Mouse (Mus musculus): ENCODE measurements around the gene Tmod3.
"Not testable (repeated sequence)": the region's sequence is repeated elsewhere in the genome, so short reads cannot be mapped to it uniquely, and the experiment has no call there.

The Tmod3 gene

DNA sequence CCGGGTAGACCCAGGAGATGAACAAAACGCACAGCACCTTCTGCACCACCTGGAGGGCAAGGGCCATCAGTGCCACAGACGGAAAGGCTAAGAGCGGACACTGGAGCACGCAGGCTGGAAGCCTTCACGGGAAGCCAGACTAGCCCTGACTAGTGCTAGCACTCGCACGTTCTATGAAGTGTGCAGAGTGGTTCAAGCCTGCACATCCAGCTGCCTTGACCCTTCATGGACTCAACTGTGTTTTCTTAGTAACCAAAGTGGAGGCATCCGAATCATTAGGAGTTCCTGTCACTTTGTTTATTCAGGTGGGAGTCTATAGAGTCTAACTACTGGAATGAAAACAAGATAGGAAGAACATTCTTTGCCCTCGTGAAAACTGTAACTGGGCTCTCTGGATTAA is 63.5 kb downstream of the Tmod3 start:
- no peak for DNase-seq (ENCODE audit: low spot score in 2 of 2)

- DNase-seq (ENCODE audit: low spot score in 2 of 2): no peak
Measured at GRCm38 (mm10) chr9:75494407-75495005, 65.0 kb downstream of the Tmod3 start.

DNA sequence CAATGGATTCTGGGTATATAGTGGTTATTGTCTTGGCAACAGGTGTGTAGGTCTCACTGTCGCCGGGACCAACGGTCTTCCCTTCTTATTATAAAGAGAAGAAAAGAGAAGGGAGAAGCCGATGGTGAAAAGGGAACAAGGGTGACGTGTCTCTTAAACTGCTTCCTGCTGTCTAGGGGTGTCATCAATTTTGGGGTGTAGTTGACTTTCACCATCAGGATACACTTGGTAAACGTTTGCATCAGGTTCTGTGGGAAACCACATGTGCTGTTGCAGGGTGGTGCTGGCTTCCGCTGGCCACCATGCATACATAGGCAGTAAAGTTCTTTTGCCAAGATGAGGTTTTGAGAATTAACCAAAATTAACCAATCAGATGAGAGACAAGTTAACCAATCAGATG is 71.2 kb downstream of the Tmod3 start:
- DNase-seq (ENCODE audit: low spot score in 2 of 2): not testable (repeated sequence)

GRCm38 (mm10) chr9:75485231-75485630 is 74.2 kb downstream of the Tmod3 start:
- no peak for DNase-seq (ENCODE audit: low spot score in 2 of 2)

DNA sequence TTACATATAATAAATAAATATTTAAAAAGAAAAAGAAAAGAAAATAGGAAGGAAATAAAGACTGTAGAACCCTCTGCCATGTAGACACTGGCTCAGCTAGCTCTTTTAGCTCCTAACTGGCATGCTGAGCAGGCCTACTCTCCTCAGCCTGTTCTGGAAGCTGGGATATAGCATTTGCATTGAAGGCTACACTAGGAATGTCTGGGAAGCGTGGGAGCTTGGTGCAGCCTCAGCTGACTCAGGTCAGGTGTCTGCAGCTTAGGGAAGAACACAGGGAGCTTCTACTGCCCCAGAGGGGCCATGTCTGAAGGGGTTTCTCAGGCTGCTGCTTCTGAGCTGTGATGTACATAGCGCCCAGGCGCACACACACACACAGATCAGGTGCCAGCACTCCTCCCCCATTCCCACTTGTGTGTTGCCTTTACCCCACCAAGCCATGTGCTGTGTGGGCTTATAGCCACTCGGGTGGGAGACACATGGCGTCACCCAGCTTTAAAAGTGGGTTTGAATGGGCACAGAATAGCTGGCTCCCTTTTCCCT is 78.9 kb downstream of the Tmod3 start:
- DNase-seq (ENCODE audit: low spot score in 2 of 2): no peak

GRCm38 (mm10) chr9:75479106-75479725 is 80.2 kb downstream of the Tmod3 start:
- DNase-seq (ENCODE audit: low spot score in 2 of 2): no peak

DNA sequence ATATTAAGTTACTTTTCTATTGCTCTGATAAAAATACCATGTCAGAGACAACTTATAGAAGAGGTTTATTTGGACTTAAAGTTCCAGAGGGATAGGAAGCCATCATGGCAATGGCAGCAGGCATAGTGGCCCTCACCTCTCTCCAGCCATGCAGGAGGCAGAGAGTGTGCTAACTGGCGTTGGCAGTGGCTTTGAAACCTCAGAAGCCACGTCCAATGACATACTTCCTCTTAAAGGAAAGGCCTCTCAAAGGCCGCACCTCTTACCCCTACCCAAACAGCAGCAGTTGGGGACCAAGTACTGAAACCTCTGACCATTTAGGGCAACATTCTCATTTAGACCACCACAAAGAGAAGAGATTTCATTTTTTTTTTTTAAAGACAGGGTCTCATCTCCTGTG is 82.2 kb downstream of the Tmod3 start:
- DNase-seq (ENCODE audit: low spot score in 2 of 2): no peak

DNA sequence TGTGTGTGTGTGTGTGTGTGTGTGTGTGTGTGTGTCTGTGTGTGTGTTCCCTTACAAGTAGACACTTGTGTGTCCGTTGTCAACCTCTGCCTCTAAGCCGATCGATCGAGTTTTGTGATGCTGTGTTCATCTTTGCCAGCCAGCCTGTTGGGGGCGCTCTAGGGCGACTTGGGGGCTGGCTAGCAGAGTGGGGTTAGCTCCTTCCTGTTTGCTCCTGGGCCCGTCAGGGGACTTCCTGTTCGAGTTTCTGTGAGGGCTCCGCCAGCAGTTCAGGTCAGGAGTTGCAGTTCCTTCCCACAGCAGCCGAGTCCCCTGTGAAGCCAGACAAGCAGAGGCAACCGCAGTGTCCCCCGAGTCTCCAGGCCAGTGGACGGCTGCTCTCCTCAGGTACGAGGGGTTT is 91.2 kb downstream of the Tmod3 start:
- no peak for DNase-seq (ENCODE audit: low spot score in 2 of 2)

DNA sequence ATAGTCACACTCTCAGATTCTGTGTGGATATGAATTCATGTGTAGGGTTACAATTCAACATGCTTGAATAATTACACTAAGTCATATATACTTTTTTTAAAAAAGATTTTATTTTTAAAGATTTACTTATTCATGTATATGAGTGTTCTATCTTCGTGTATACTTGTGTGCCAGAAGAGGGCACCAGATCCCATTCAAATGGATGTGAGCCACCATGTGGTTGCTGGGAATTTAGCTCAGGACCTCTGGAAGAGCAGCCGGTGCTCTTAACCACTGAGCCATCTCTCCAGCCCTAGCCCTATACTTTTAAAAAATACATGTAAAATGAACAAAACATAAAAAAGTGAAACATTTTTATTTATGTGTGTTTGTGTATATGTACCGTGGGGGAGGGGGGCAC is 91.9 kb downstream of the Tmod3 start:
- no peak for DNase-seq (ENCODE audit: low spot score in 2 of 2)

DNA sequence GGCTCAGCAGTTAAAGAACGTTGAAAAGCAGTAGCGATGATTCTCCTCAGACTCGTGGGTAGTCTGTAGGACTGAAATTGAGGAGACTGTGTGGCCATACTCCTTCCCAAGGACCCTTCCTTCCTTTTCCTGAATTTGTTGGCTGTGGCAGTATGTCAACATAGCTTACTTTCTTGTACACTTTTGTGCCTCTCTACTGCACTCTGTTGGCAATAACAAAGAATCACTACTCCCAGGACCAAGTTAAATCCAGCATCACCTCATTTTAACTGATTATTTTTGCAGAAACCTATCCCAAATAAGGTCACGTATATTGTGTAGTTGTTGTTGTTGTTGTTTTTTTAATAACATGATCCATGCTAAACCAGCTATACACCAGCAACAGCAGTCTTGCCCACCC is 92.8 kb downstream of the Tmod3 start:
- no peak for DNase-seq (ENCODE audit: low spot score in 2 of 2)

GRCm38 (mm10) chr9:75465856-75466255 is 93.6 kb downstream of the Tmod3 start:
- DNase-seq (ENCODE audit: low spot score in 2 of 2): no peak

GRCm38 (mm10) chr9:75463050-75463660 is 96.3 kb downstream of the Tmod3 start:
- no peak for DNase-seq (ENCODE audit: low spot score in 2 of 2)

- no peak for DNase-seq (ENCODE audit: low spot score in 2 of 2)
Measured at GRCm38 (mm10) chr9:75455684-75456083, 103.8 kb downstream of the Tmod3 start.

DNA sequence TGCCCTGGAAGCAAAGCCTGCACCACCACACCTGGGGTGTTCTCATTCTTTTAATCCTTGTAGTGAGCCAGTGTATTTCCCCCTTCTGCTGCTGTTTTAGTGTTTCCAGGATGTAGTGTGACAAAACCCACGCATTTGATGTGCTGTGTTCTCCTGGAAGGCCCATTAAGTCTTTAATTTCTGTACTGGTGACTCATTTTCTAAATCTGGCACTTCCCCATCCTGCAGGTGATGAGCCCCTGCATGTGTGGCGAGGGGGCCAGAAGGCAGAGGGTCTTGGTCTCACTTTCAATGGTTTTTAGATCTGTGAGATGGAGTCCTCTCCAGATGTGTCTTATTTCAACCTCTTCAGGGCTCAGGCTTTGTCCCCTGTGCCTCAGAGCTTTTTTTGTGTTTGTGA is 105.5 kb downstream of the Tmod3 start:
- no peak for DNase-seq (ENCODE audit: low spot score in 2 of 2)

GRCm38 (mm10) chr9:75448021-75448420 is 111.4 kb downstream of the Tmod3 start:
- DNase-seq (ENCODE audit: low spot score in 2 of 2): no peak

Data from frontal cortex, postnatal 25 days (tissue).